Mouse (Mus musculus): ENCODE results near the gene Traf5. TPM values are rescaled to one million over a fixed set of nuclear protein-coding genes. Genes with fewer than 3 reads are reported as not detected.
A peak's percentile ranks its signal among the peaks of the same experiment; 100 is the strongest.

Traf5 gene
- total RNA-seq, 2 experiments from 2014 or later: 4.5 to 7.6 TPM

DNA sequence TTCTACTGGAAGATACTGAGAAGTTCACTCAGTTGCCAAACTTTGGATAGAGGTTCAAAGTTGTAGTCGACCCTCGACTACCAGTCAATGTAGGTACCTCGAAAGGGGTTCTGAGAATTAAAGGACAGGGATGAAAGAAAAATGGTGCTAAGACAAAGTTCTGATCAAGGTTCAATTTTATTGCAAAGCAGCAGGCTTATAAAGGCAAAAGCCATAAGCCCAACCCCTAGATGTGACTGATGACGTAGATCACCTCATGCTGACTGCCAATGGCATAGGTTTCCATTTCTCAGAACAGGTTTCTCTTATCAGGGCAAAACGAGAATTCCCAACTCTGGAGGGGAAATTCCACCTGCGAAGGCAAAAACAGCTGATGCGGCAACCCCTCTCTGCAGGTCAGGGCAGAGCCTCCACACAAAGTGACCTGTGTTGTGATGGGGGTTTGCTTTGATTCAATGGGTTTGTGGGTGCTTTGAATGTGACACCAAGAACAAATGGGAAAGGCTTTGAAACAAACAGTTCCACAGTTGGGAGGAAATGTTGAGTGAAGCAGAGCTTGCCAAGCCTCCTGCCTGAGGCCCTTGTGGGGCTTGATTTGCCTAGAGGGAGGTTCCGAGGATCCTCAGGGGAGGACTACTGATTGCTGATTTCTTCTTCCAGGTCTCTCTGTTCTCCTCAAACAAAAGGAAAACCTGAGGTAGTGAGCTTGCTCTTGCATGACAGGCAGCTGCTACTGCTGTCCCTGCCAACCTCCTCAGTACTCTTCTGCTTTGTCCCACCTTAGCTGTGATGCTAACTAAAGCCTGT, 105.5 kb downstream of the Traf5 start:
- H3K4me3 ChIP-seq: no peak overlapping the region
- intact Hi-C loops (cut with DNase I): no loop called here
- H3K27ac ChIP-seq: no peak overlapping the region
- no peak for TF ChIP-seq CTCF (IDR thresholded peaks at IDR 0.05)
- DNase-seq (ENCODE audit: extremely low spot score in 1 of 2, low spot score in 2 of 2): no peak

GRCm38 (mm10) chr1:191981426-191982102, 110.8 kb downstream of the Traf5 start:
- intact Hi-C loops (cut with DNase I): no loop called here

GRCm38 (mm10) chr1:191977187-191977586, 115.2 kb downstream of the Traf5 start, which contains the start of gene Rd3:
TSS of gene Rd3 (plus strand) at chr1:191977370.
- no peak within 1 kb of the TSS for H3K4me3 ChIP-seq
- TF ChIP-seq CTCF (IDR thresholded peaks at IDR 0.05): no peak
- intact Hi-C loops (cut with DNase I): no loop called here
- H3K27ac ChIP-seq: no peak within 1 kb of the TSS
- peak; percentile 44 to 61 for DNase-seq (ENCODE audit: extremely low spot score in 1 of 2, low spot score in 2 of 2)

More at GRCm38 (mm10) chr1:191981426-191982102, 110.8 kb downstream of the Traf5 start:
- Histone ChIP-seq H3K4me3 (no peak overlapping the region), H3K27ac (no peak overlapping the region)
- TF ChIP-seq CTCF (IDR thresholded peaks at IDR 0.05): no peak
- DNase-seq (ENCODE audit: extremely low spot score in 1 of 2, low spot score in 2 of 2): no peak

- DNase-seq (ENCODE audit: extremely low spot score in 1 of 2, low spot score in 2 of 2): no peak
- no peak for TF ChIP-seq CTCF (IDR thresholded peaks at IDR 0.05)
- intact Hi-C loops (cut with DNase I): no loop called here
- Histone ChIP-seq H3K4me3 (no peak overlapping the region), H3K27ac (no peak overlapping the region)
Observed at GRCm38 (mm10) chr1:191974509-191975405, 117.6 kb downstream of the Traf5 start.

GRCm38 (mm10) chr1:191969939-191970338, 122.4 kb downstream of the Traf5 start:
- intact Hi-C loops (cut with DNase I): no loop called here
- Histone ChIP-seq H3K4me3 (no peak overlapping the region), H3K27ac (no peak overlapping the region)
- no peak for DNase-seq (ENCODE audit: extremely low spot score in 1 of 2, low spot score in 2 of 2)
- no peak for TF ChIP-seq CTCF (IDR thresholded peaks at IDR 0.05)

DNA sequence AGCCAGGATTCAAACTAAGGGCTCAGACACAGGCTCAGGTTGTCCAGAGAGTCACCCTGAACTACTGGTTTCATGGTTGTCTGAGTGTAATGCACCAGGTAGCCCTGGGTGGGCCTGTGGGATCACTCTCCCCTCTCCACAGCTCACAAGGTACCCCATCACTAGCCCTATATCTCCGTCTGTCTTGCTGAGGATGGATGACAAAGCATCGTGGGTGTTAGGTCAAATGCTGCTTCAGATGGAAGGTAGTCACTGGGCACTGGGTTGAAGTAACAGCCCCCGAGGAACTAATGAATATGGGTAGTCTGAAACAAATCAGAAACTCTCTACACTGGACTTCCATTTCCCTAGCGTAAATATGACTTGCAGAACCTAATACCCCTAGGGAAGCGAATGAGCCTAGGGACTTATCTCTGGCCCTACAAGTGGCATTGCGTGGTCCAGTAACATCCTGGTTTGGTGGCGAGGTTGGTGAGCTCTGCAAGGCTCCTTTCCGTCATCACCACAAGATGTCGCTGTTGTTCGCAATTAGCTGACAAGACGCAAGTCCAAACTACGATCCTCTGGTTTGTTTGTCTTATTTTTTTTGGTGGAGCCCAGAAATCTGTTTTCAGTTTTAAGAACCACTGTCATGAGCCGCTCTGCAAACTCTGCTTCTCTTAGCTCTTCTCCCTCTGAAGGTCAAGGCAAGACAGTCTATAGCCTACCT, 127.4 kb downstream of the Traf5 start:
- peak; percentile 93 for TF ChIP-seq CTCF (IDR thresholded peaks at IDR 0.05)
- intact Hi-C loops (cut with DNase I): loop anchor here (1.0 kb wide), 2 partner anchors 128 to 130 kb away; no protein-coding TSS in a partner anchor
- H3K4me3 ChIP-seq: no peak overlapping the region
- H3K27ac ChIP-seq: no peak overlapping the region
- peak; percentile 74 to 80 for DNase-seq (ENCODE audit: extremely low spot score in 1 of 2, low spot score in 2 of 2)

DNA sequence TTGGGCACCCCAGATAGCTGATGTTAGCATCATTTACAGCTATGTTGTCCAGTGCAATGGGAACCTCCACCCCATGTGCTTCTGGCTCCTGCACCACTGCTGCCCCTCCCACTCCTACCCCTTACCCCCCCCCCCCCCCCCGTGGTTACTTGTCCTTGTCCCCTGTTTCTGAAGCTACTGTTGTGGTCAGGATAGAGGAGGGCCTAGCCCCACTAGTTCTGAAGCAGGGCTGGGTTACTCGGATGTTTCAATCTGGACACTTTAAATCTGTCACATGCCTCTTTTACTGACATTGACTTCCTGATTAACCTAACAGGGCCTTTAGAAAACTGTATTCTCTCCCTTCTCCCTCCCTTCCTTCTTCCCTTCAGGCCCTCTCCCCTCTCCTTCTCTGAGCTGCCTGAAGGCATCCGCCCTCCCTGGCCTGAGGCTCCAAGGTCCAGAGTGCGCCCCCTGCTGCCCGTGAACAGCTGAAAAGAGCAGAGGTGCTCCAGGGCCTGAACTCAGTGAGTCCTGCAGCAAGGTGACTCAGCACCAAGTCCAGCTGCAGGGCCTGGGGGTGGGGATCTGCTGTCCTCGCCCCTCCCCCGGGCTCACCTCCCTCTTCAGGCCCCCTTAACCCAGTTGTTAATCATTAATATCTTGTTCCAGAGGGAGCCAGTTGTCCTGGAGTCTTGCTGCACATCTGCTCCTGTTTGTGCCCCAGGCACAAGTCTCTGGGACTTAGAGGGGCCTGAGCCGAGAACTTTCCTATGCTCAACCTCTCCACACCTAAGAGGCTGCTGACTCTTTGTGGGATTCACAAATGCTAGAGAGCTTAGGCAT, 128.2 kb downstream of the Traf5 start:
- intact Hi-C loops (cut with DNase I): loop anchor here (1.0 kb wide), 1 partner anchor 129 kb away; no protein-coding TSS in a partner anchor
- H3K27ac ChIP-seq: no peak overlapping the region
- no peak overlapping the region for H3K4me3 ChIP-seq
- TF ChIP-seq CTCF (IDR thresholded peaks at IDR 0.05): peak; percentile 89
- peak; percentile 79 to 83 for DNase-seq (ENCODE audit: extremely low spot score in 1 of 2, low spot score in 2 of 2)

DNA sequence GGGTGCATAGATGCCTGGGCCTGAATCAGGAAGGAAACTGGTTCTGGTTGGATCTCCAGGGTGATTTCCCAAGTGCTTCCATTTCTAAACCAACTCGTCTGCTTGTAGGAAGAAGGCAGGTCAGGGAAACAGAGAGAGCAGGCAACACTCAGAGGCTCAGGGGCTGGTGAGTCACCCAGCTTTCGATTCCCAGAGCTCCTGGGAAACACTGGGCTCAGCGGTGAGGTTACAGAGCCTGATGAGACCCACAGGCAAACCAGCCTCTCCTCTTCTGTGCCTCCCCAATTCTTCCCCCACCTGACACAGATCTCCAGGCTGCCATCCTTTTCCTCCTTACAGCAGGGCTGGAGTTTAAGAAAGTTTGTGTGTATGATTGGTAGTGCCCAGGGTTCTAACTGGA, 128.9 kb downstream of the Traf5 start:
- intact Hi-C loops (cut with DNase I): no loop called here
- no peak overlapping the region for H3K27ac ChIP-seq

GRCm38 (mm10) chr1:191960946-191961345, 131.4 kb downstream of the Traf5 start:
- H3K27ac ChIP-seq: no peak overlapping the region
- no peak overlapping the region for H3K4me3 ChIP-seq
- intact Hi-C loops (cut with DNase I): no loop called here
- DNase-seq (ENCODE audit: extremely low spot score in 1 of 2, low spot score in 2 of 2): no peak
- TF ChIP-seq CTCF (IDR thresholded peaks at IDR 0.05): no peak

More for the DNA sequence above, 128.9 kb downstream of the Traf5 start:
- TF ChIP-seq CTCF (IDR thresholded peaks at IDR 0.05): no peak
- no peak overlapping the region for H3K4me3 ChIP-seq
- DNase-seq (ENCODE audit: extremely low spot score in 1 of 2, low spot score in 2 of 2): no peak

- TF ChIP-seq CTCF (IDR thresholded peaks at IDR 0.05): no peak
- Histone ChIP-seq H3K27ac (no peak overlapping the region), H3K4me3 (no peak overlapping the region)
- intact Hi-C loops (cut with DNase I): no loop called here
- no peak for DNase-seq (ENCODE audit: extremely low spot score in 1 of 2, low spot score in 2 of 2)
Observed at GRCm38 (mm10) chr1:191957321-191957720, 135.0 kb downstream of the Traf5 start.

Data from left cerebral cortex, adult 2 months (tissue).